Mouse (Mus musculus) neural tube, embryonic 14.5 days (tissue): Measurements from ENCODE around the gene Slc6a12. TPM values are rescaled to one million over a fixed set of nuclear protein-coding genes. Genes with fewer than 3 reads are reported as not detected.
A peak's percentile ranks its signal among the peaks of the same experiment; 100 is the strongest.

ENCODE experiments used
- ATAC-seq: fragments of 200-750 bp; cut with Nextera tagmentation; 2 replicates; pipeline ENCODE4 v1.8.0; 2017; ENCODE audit warnings: low read depth, mild to moderate bottlenecking, moderate TSS enrichment, moderate library complexity
- H3K27ac ChIP-seq: fragments of 300-500 bp; sonication (generic); 2 replicates; pipeline ENCODE4 v1.5.1; 2014; ENCODE audit warnings: low read depth, mild to moderate bottlenecking, control low read depth, low read length, moderate library complexity, mixed read lengths
- H3K27me3 ChIP-seq: fragments of 300-500 bp; sonication (generic); 2 replicates; pipeline ENCODE4 v1.6.1; 2014; ENCODE audit warnings: low read length; ENCODE audit not compliant: control insufficient read depth, insufficient read depth
- H3K36me3 ChIP-seq: fragments of 300-500 bp; sonication (generic); 2 replicates; pipeline ENCODE4 v1.6.1; 2014; ENCODE audit warnings: low read length, mixed read lengths; ENCODE audit not compliant: control insufficient read depth, insufficient read depth
- H3K4me1 ChIP-seq: fragments of 300-500 bp; sonication (generic); 2 replicates; pipeline ENCODE4 v1.6.1; 2014; ENCODE audit warnings: low read length; ENCODE audit not compliant: control insufficient read depth, insufficient read depth
- H3K4me2 ChIP-seq: fragments of 300-500 bp; sonication (generic); 2 replicates; pipeline ENCODE4 v1.6.1; 2014; ENCODE audit warnings: mild to moderate bottlenecking, low read depth, low read length, control low read depth
- H3K4me3 ChIP-seq: fragments of 300-500 bp; sonication (generic); 2 replicates; pipeline ENCODE4 v1.5.1; 2014; ENCODE audit warnings: low read depth, low read length, control low read depth, mixed read lengths
- H3K9ac ChIP-seq: fragments of 300-500 bp; sonication (generic); replicated peaks from 2 replicates; pipeline ENCODE4 v1.6.1; 2014; ENCODE audit warnings: low read depth, mild to moderate bottlenecking, control low read depth, low read length, mixed read lengths
- H3K9me3 ChIP-seq: fragments of 300-500 bp; sonication (generic); 2 replicates; pipeline ENCODE4 v1.6.1; 2016; ENCODE audit warnings: low read length; ENCODE audit not compliant: control insufficient read depth
- WGBS: fragments of 180-500 bp; shearing (Covaris S2); extraction: QIAGEN DNeasy Blood & Tissue Kit; methylation state at CpG from one replicate; pipeline ENCODE4 v1.1.7; 2014; 5-methylcytosine and 5-hydroxymethylcytosine counted together
- polyA plus RNA-seq: library from polyadenylated mRNA; unstranded; fragments of >200 nt; fragmentation: Nextera tagmentation; extraction: Ambion mirVana; gene quantifications from 2 replicates; pipeline ENCODE4 v1.2.1, GENCODE M21; 2014

The Slc6a12 gene
- polyA plus RNA-seq, 1 experiment from 2014 or later: not detected

GRCm38 (mm10) chr6:121337770-121338518, 4.9 kb upstream of the Slc6a12 start:
- H3K27ac ChIP-seq: no peak overlapping the region
- no peaks in the 10 kb centered on the region for H3K27me3 ChIP-seq
- H3K9ac ChIP-seq: no peak overlapping the region
- no peak overlapping the region for H3K4me2 ChIP-seq
- ATAC-seq: peak; percentile 88
- H3K4me1 ChIP-seq: no peaks in the 10 kb centered on the region
- no peak overlapping the region for H3K4me3 ChIP-seq
- 35% methylated on average over 3 of the region's 3 CpGs for WGBS
- H3K36me3 ChIP-seq: no peaks in the 10 kb centered on the region
- no peaks in the 10 kb centered on the region for H3K9me3 ChIP-seq

- peak; percentile 25; the same call in 1 of the 2 replicates for ATAC-seq
- no peaks in the 10 kb centered on the region for H3K36me3 ChIP-seq
- no peak overlapping the region for H3K27ac ChIP-seq
- H3K9ac ChIP-seq: no peak overlapping the region
- no peak overlapping the region for H3K4me2 ChIP-seq
- no peak overlapping the region for H3K4me3 ChIP-seq
- no peaks in the 10 kb centered on the region for H3K9me3 ChIP-seq
- H3K27me3 ChIP-seq: no peaks in the 10 kb centered on the region
- 57% methylated on average over 4 of the region's 4 CpGs for WGBS
- no peaks in the 10 kb centered on the region for H3K4me1 ChIP-seq
These were observed 4.4 kb upstream of the Slc6a12 start for GRCm38 (mm10) chr6:121338519-121338896.

GRCm38 (mm10) chr6:121341650-121342049, 1.2 kb upstream of the Slc6a12 start:
- no peaks in the 10 kb centered on the region for H3K27me3 ChIP-seq
- H3K4me2 ChIP-seq: no peak overlapping the region
- no peak overlapping the region for H3K27ac ChIP-seq
- no peak overlapping the region for H3K4me3 ChIP-seq
- H3K4me1 ChIP-seq: no peaks in the 10 kb centered on the region
- WGBS: 84% methylated on average over 6 of the region's 6 CpGs
- ATAC-seq: no peak
- no peak overlapping the region for H3K9ac ChIP-seq
- H3K9me3 ChIP-seq: no peaks in the 10 kb centered on the region
- H3K36me3 ChIP-seq: no peaks in the 10 kb centered on the region

- no peaks in the 10 kb centered on the region for H3K36me3 ChIP-seq
- H3K27ac ChIP-seq: no peak overlapping the region
- H3K4me2 ChIP-seq: no peak overlapping the region
- no peak overlapping the region for H3K4me3 ChIP-seq
- no peak for ATAC-seq
- no peaks in the 10 kb centered on the region for H3K27me3 ChIP-seq
- 71% methylated on average over 6 of the region's 6 CpGs for WGBS
- no peaks in the 10 kb centered on the region for H3K9me3 ChIP-seq
- H3K4me1 ChIP-seq: no peaks in the 10 kb centered on the region
- H3K9ac ChIP-seq: no peak overlapping the region
These were observed 871 bp downstream of the Slc6a12 start for GRCm38 (mm10) chr6:121343771-121344123.

GRCm38 (mm10) chr6:121344329-121344728, 1.5 kb downstream of the Slc6a12 start:
- H3K36me3 ChIP-seq: no peaks in the 10 kb centered on the region
- no peak overlapping the region for H3K4me2 ChIP-seq
- H3K9me3 ChIP-seq: no peaks in the 10 kb centered on the region
- H3K9ac ChIP-seq: no peak overlapping the region
- H3K27ac ChIP-seq: no peak overlapping the region
- no peaks in the 10 kb centered on the region for H3K4me1 ChIP-seq
- no peaks in the 10 kb centered on the region for H3K27me3 ChIP-seq
- 63% methylated on average over 5 of the region's 5 CpGs for WGBS
- H3K4me3 ChIP-seq: no peak overlapping the region
- ATAC-seq: no peak

GRCm38 (mm10) chr6:121346428-121346827, 3.6 kb downstream of the Slc6a12 start:
- Histone ChIP-seq H3K36me3 (no peaks in the 10 kb centered on the region), H3K4me2 (no peak overlapping the region), H3K9ac (no peak overlapping the region), H3K4me3 (no peak overlapping the region), H3K27me3 (no peaks in the 10 kb centered on the region), H3K9me3 (no peaks in the 10 kb centered on the region), H3K27ac (no peak overlapping the region), H3K4me1 (no peaks in the 10 kb centered on the region)
- WGBS: 16% methylated on average over 8 of the region's 8 CpGs
- ATAC-seq: no peak

- WGBS: 22% methylated on average over 2 of the region's 2 CpGs
- H3K9me3 ChIP-seq: no peaks in the 10 kb centered on the region
- no peaks in the 10 kb centered on the region for H3K4me1 ChIP-seq
- no peak overlapping the region for H3K9ac ChIP-seq
- H3K4me2 ChIP-seq: no peak overlapping the region
- no peak for ATAC-seq
- no peaks in the 10 kb centered on the region for H3K36me3 ChIP-seq
- no peak overlapping the region for H3K4me3 ChIP-seq
- no peaks in the 10 kb centered on the region for H3K27me3 ChIP-seq
- no peak overlapping the region for H3K27ac ChIP-seq
These were observed 9.4 kb downstream of the Slc6a12 start for GRCm38 (mm10) chr6:121352276-121352675.

- H3K4me3 ChIP-seq: no peak overlapping the region
- no peaks in the 10 kb centered on the region for H3K36me3 ChIP-seq
- no peak overlapping the region for H3K4me2 ChIP-seq
- H3K27ac ChIP-seq: no peak overlapping the region
- whole genome bisulfite sequencing: 78% methylated on average over 1 of the region's 1 CpGs
- ATAC-seq: no peak
- H3K27me3 ChIP-seq: no peaks in the 10 kb centered on the region
- H3K9me3 ChIP-seq: no peaks in the 10 kb centered on the region
- H3K9ac ChIP-seq: no peak overlapping the region
- H3K4me1 ChIP-seq: no peaks in the 10 kb centered on the region
These were observed 13.2 kb downstream of the Slc6a12 start for GRCm38 (mm10) chr6:121356041-121356440.

- H3K27me3 ChIP-seq: no peaks in the 10 kb centered on the region
- H3K27ac ChIP-seq: no peak overlapping the region
- no peaks in the 10 kb centered on the region for H3K9me3 ChIP-seq
- no peaks in the 10 kb centered on the region for H3K4me1 ChIP-seq
- H3K9ac ChIP-seq: no peak overlapping the region
- WGBS: 55% methylated on average over 6 of the region's 6 CpGs
- H3K36me3 ChIP-seq: no peaks in the 10 kb centered on the region
- no peak for ATAC-seq
- no peak overlapping the region for H3K4me2 ChIP-seq
- H3K4me3 ChIP-seq: no peak overlapping the region
These were observed 14.4 kb downstream of the Slc6a12 start for GRCm38 (mm10) chr6:121357232-121357631.
